Comparison of ENCODE assay signal across 4 mouse cellular contexts in genomic region chr2:152206139-152206538, GRCm38 (mm10). TPM values are rescaled to one million over a fixed set of nuclear protein-coding genes. Genes with fewer than 3 reads are reported as not detected.
DNase-seq lines count a peak whose midpoint lies in the region; TF ChIP-seq lines count a peak whose summit lies in the region.
"Not testable (repeated sequence)": the region's sequence is repeated elsewhere in the genome, so short reads cannot be mapped to it uniquely, and the experiment has no call there.

No protein-coding gene starts in this region.

- peak in 1 of 2 experiments; percentile 52; a peak in 2 of 4 replicates for TF ChIP-seq POLR2A in MEL (IDR thresholded peaks at IDR 0.05; ENCODE audit: control insufficient read depth in 1 of 2, insufficient read depth in 1 of 2, low read depth in 1 of 2, low read length in 2 of 2, poor library complexity in 1 of 2)

- not testable (repeated sequence) for H3K4me1 ChIP-seq in MEL (ENCODE audit: control insufficient read depth in 1 of 2, insufficient read depth in 2 of 2, low read length in 2 of 2)

- not testable (repeated sequence) for TF ChIP-seq RAD21 in MEL (IDR thresholded peaks at IDR 0.05; ENCODE audit: low read depth, low read length)

- DNase-seq in 416B (ENCODE audit: low read depth), result peak; percentile 20
- DNase-seq in A20 (ENCODE audit: low read depth, low spot score), result peak; percentile 36
- peak; percentile 68 for DNase-seq in MEL (ENCODE audit: low read depth, low spot score)
- peak; percentile 1 for DNase-seq in heart, adult 11 months

- H3K4me3 ChIP-seq in MEL (ENCODE audit: control insufficient read depth in 1 of 2, insufficient read depth in 1 of 2, low read depth in 2 of 2, low read length in 2 of 2), result peak overlapping the region; percentile 76 to 96

- TF ChIP-seq CTCF in MEL (IDR thresholded peaks at IDR 0.05 in 2 of 3, conservative IDR thresholded peaks at IDR 0.05 in 1 of 3; ENCODE audit: control insufficient read depth in 1 of 3, insufficient read depth in 1 of 3, low read depth in 2 of 3, low read length in 3 of 3, poor library complexity in 1 of 3, severe bottlenecking in 1 of 3), result not testable (repeated sequence)

- not testable (repeated sequence) for H3K79me2 ChIP-seq in MEL (ENCODE audit: control insufficient read depth, insufficient read depth, low read length, poor library complexity)

- H3K36me3 ChIP-seq in MEL (ENCODE audit: control insufficient read depth in 1 of 2, insufficient read depth in 2 of 2, low read length in 2 of 2), result not testable (repeated sequence)

- not testable (repeated sequence) for H3K27me3 ChIP-seq in MEL (ENCODE audit: control insufficient read depth in 1 of 2, insufficient read depth in 2 of 2, low read length in 2 of 2)

- TF ChIP-seq EP300 in MEL (IDR thresholded peaks at IDR 0.05; ENCODE audit: low read depth in 1 of 2, low read length in 2 of 2), result not testable (repeated sequence)

- peak overlapping the region; percentile 80 for H3K9ac ChIP-seq in MEL (ENCODE audit: control insufficient read depth, low read depth, low read length, poor library complexity, severe bottlenecking)

- not testable (repeated sequence) for H3K9me3 ChIP-seq in MEL (replicated peaks; ENCODE audit: insufficient read depth, low read length)

- H3K27ac ChIP-seq in MEL (ENCODE audit: control insufficient read depth, low read depth, low read length), result peak overlapping the region; percentile 86

RNA-seq across cellular contexts. Expression of gene Csnk2a1, which starts 20.5 kb away (rescaled TPM):
- 130 and 140 TPM in 2 replicates for total RNA-seq in MEL (2012; rRNA removed)
- polyA plus RNA-seq in MEL (2012; ENCODE audit: insufficient read depth in 1 of 2, insufficient read length in 2 of 2, low read depth in 1 of 2, low replicate concordance in 2 of 2, missing spikeins in 1 of 2), result 10 to 100 TPM in 1 of 2 experiments, not detected in 1; 88.5 TPM

Comparison
In these comparisons a context has a peak if more than half of its experiments do, and no peak if none do; other contexts are left out.
1. Peak in every context shown above with its lines: DNase-seq, H3K4me3 ChIP-seq and H3K27ac ChIP-seq.
2. DNase-seq: peak in every context shown above with its lines; median percentile 68 in MEL; 36 in A20; 20 in 416B; 1 in heart, adult 11 months.